Mouse (Mus musculus): ENCODE measurements at regions not wholly inside any gene's neighbourhood (a gene's known extent, or its start where the extent isn't known, plus 50 kb on each side); places are given as distances from the start of the nearest gene placed in this dataset.

DNA sequence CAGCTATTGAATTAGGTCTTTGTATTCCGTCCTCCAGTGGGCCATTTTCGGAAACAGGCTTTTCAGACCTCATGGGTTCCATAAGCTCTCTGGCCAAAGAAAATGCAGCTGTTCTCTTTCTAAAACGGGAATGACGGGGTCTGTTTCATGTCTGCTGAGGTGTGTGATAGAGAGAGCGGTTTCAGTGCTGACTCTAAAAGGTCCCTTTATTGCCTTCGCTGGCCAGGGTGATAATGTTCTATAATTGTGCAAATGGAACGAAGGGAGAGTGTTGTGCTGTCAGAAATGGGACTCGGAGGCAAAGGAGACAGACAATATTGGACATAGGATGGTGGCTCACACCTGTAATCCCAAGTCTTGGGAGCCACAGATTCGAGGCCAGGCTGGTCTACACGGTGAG is 53.5 kb upstream of the Osbpl8 start:
- DNase-seq (ENCODE audit: low spot score) = no peak

DNA sequence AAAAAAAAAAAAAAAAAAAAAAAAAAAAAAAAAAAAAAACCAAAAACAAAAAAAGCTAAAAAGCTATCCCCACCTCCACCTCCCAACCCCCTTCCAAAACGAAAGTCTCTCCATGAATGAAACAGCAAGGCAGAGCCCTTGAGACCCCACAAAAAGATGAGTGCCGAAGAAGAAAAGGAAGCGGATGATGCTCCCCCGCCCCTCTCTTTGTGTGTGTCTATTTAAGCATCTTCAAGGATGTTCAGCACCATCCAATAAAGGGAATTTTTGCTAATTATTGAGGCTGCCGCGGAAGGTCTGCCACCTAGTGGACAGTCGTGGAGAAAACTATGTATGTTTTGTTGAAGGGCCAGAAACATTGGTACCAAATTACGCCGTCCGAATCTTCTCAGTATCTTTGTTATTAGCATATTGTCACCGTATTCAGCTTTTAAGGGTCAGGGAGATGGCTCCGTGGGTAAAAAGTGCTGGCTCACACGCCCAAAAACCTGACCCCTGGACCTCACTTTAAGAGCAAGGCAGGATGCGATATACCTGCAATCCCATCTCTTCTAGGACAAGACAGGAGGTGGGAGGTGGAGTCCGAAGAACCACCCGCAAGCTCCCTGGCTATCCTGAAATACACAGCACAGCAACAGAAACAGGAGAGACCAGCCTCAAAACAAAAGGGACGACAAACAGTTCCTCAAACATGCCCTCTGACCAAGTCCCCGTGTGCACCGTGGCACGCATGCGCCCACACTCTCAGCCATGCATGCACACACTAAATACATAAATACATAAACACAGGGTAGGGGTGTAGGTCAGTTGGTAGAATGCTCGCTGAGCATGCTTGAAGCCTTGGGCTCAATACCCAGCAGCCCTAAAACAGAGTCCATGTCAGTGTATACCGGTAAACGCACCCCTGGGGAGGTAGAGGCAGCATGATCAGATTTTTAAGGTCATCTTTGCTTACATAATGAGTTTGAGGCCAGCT is 55.6 kb upstream of the Osbpl8 start:
- DNase-seq (ENCODE audit: low spot score) = peak; percentile 62

DNA sequence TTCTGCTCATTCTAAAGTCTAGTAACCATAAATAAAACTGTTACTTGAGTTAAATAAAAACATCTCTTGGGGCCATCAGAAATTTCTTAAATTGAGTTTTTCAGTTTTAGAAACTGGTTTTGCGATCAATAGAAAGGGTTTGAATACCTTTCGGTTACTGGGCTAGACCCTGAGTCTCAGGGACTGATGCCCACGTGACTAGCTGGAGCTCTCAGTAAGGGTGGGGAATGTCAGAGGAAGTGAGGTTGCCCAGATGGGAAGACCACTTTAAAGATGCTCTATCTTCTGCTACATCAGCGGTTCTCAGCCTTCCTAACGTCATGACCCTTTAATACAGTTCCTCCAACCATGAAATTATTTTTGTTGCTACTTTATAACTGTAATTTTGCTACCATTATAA is 56.7 kb upstream of the Osbpl8 start:
- DNase-seq (ENCODE audit: low spot score) = no peak

DNA sequence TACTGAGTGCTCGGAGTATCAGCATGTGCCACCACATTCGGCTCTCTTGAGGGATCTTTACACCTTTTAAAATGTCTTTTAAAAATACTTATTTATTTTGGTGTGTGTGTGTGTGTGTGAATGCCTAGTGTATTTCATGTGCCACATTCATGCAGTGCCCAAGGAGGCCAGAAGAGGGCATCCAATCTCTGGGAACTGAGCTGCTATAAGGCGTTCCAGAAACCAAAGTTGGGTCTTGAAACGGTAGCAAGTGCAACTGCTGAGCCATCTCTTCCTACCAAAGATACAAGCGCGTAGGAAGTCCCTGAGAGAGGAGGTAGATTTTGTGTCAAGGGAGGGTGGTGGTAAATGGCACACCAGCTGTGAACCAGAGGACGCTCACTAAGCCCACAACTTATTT is 57.2 kb upstream of the Osbpl8 start:
- DNase-seq (ENCODE audit: low spot score) = peak; percentile 84

DNA sequence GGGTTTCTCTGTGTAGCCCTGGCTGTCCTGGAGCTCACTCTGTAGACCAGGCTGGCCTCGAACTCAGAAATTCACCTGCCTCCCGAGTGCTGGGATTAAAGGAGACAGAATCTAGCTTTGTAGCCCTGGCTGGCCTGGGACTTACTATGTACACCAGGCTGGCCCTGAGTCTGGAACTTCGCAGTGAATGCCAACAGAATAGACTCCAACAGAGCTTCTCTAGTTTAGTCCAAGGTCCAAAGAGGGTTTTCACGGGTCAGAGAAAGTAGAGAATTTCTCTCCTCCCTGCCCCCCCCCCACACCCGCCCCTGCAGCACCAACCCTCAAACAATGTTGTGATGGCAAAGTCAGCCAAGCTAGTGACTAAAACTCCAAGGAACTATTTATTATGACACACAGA is 58.1 kb upstream of the Osbpl8 start:
- DNase-seq (ENCODE audit: low spot score) = no peak

DNA sequence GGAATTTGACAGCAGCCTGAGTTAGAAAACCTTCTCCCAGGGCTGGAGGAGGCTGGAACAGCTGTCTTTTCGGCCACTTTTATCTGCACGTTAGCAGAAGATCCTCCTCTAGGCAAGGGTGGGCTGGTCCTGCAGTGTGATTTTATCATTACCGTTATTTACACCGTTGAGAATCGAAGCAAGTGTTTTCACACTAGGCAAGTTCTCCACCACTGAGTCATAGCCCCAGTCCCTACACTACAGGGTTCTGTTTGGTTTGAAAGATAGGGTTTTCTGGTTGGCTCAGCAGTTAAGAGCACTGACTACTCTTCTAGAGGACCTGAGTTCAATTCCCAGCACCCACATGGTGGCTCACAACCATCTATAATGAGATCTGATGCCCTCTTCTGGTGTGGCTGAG is 58.9 kb upstream of the Osbpl8 start:
- DNase-seq (ENCODE audit: low spot score) = no peak

DNA sequence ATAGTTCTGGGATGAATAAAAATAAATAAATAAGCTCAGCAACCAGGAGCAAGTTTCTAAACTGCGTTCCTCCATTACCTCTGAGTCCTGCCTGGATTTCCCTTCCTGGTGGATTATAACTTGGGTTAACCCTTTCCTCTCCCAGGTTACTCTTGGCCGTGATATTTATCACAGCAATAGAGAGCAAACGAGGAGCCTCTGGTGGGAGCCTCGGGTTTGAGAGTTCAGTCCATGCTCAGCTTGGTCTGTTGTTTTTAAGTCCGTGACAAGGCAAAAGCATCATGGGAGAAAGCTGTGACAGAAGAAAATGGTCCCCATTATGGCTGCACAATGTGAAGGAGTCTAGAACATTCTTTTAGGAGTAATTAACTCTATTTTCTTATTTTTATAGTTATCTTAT is 61.0 kb upstream of the Osbpl8 start:
- no peak for DNase-seq (ENCODE audit: low spot score)

DNA sequence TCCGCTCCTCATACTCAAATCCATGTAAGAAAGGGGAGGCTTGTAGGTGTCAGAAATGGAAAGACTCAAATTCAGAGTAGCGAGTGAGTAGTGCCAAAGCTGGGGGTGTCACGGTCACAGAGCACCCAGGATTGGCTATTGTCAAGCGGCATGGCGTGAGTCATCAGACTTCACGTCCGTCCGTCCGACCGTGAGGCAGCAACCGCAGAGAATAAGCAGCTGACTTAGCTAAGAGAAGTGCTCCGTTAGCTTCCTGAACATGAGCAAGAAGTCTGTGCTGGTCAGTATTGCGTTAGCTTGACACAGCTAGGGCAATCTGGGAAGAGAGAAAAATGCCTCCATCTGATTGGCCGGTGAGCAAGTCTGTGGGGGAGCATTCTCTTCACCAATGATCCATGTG is 61.5 kb upstream of the Osbpl8 start:
- peak; percentile 8 for DNase-seq (ENCODE audit: low spot score)

DNA sequence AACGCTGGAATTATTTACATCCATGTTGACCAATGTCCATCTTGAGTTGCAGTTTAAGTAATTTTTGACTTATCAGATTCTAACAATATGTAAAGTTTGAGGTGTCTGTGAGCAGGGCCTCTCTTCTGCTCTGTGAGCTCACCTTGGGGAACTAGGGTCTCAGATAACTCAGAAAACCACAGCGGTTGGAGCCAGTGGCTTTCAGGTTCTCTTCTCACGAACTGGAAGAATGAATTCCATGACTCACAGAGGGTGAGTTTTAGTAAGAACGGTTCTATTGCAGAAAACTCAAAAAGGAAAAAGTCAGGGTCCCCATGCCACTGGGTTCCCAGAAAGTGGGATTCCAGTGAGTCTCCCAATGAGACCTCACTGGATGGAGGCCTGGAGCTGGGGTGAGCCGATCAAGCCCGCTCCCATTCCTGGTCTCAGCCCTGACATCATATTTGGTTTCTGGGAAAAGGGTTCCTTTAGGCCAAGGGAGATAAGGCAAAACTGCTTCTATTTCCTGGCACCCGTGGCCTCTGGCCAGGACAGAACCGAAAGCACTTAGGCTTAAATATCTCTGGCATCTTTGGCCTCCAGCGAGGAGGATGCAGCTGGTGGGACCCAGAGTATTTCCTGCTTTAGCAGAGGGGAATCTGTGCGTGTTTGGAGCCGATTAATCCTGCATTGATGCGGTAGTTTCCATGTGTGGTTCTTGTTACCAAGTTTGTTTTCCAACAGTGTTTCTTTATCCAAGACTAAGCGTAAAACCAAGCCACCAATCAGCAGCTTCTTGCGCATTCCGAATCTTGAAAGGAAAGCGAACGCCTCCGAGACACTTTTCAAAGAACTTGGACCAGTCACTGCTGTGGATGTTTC is 62.4 kb upstream of the Osbpl8 start:
- peak; percentile 27 for DNase-seq (ENCODE audit: low spot score)

DNA sequence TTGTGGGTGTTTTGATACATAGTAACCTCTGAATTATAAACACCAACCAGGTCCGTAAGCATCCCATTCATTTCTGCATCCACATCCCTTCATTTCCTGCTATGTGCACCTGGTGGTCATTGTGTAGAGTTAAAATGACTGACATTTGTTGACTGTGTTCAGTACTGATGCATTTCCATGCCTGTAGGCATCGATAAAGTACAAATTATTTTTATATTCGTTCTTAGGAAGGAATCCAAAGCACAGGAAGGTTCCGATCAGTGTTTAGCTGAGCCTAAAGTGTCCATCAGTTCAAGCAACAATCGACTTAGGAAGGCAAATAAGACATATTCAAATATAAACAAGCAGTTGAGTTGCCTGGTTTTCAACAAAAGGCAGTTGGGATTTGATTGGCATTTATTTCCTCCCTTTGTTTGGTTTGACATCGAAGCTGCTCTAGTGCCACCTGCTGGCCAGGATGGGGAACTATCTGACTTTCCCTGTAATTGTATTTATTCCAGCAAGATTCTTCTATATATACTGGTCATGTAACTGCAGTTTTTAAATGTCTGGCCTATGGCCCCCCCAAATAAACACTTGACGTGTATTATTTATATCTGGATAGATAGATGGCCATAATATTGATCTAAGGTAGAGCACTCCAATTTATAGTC is 64.6 kb upstream of the Osbpl8 start:
- DNase-seq (ENCODE audit: low spot score) = peak; percentile 78

DNA sequence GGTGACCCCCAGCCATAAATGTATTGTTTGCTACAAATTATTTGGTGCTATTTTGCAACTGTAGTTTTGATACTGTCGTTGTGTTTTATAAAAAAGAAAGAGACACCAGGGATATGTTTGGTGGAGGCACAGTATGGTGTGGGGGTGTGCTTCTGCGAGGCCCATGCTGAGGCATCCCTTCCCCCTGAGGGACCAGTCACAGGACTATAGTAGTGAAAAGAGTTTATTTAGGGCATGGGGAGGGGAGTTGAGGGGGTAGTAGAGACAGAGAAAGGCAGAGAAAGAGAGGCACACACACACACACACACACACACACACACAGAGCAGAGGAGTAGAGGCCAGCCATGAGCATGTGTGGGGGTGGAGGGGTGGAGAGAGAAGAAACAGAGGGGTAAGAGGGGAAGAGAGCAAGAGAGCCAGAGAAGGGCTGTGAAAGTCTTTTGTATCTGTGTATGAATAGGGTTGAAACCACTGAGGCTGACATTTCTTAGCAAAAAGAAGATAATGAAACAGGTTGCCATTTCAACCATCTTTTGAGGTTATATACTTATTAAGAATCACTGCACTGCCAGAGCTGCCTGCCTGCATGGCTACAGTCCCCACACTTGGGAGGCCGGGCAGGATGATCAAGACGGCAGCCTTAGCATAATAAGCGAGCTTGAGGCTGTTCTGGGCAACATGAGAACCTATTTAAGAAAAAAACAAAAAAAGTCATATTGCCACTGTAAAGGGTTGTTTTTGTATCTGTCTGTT is 65.3 kb upstream of the Osbpl8 start:
- no peak for DNase-seq (ENCODE audit: low spot score)

DNA sequence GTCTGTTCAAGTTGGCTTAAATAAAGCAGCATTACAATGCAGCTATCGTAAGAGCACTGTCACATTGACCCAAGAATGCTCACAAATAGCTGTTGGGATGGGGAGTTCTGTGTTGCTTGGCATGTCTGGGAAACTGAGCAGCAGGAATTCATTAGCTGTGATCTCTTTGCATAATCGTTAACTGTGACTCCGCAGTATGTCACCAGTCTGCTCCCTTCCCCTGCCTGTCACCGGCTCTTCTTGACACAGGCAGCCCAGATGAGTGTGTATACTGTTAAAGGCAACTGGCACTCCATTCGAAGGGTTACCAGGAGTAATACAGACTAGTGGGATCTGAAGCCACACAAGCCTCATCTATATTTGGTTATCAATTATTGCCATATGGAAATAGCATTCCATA is 67.3 kb upstream of the Osbpl8 start:
- no peak for DNase-seq (ENCODE audit: low spot score)

DNA sequence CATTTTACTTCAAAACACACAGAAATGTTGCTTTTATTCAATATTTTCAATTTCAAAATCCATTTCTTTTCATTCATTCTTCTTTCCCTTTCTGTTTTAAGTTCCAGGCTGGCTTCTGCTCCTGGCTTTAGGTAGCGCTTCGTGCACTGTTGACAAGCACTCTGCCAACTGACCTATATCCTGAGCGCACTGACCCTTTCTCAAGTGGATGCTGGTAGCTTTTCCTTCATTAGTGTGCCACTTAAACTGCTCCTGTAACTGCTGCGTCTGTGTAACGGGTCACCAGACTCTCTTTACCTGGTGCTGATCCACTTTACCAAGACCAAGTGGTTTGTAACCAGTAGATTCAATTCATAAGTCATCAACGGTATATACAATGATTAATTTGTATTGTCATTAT is 67.7 kb upstream of the Osbpl8 start:
- DNase-seq (ENCODE audit: low spot score) = no peak

DNA sequence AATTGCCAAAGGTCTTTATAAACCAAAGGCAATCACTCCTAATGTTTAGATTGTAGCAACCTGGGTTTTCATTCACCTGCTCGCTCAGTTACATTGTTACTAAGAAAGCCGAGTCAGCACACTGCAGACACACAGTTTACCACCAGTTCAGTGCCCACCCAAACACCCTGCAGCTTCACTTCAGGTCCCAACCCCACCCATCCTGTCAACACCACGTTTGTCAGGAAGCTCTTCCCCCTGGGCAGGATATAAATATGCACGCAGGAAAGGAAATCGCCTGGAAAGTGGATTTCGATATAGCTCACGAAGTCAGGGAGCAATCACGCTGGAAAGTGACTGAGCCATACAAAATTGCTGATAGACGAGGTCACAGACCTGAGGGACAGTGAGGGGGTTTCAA is 70.1 kb upstream of the Osbpl8 start:
- DNase-seq (ENCODE audit: low spot score) = no peak

DNA sequence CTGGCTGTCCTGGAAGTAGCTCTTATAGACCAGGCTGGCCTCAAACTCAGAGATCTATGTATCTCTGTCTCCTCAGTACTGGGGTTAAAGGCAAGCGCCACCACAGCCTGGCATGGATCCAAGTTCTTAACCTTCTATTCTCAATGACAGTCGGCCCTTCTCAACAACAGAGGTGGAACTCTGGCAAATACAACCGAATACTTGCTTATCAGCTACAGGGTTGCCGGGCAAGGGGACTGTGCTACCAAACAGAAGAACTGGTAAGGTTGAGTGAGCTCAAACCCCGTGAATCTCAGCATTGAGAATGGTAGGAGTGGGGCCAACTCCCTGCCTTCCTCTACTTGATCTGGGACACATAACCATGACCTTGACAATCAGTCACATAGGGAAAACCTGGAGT is 75.2 kb upstream of the Osbpl8 start:
- DNase-seq (ENCODE audit: low spot score) = no peak

DNA sequence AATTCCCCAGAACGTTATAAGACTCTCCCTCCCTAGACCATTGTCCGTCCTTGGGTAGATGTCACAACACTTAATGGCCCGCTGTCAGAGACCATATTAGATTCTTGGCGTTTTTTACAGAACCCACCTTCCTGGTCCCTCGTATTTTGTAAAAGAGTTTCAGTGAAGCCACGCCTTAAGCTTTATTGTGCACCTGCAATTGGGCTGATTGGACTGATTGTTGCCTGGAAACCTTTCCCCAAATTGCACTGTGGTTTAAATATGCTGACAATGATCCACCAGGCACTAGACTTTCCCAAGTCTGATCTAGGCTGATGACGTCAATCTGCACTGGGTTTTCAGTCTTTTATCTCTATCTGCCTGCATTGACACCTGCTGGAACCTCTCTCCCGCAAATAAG is 75.6 kb upstream of the Zdhhc17 start:
- DNase-seq (ENCODE audit: low spot score) = peak; percentile 66

DNA sequence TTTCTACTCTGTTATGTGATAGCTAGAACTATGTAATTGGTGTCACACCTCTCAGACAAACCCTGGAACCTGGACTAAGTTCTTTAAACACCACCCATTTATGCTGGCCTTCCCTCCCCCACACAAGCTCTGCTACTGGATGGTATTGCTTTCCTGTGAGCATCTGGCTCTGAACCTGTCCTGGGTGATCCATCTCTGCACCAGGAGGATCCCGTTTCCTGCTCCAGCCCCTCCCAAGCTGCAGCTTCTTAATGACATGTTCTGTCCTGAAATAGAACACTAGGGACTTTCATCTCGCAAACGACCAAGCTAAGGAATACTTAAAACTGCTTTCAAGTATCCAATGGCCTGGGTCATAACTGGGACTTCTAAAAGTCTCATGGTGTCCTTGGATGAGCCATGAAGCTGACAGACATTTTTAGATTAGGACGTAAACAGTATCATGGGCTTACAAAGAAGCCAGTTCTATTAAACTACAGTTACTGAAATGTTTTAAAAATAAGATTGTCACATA is 74.4 kb upstream of the Zdhhc17 start:
- DNase-seq (ENCODE audit: low spot score) = no peak

DNA sequence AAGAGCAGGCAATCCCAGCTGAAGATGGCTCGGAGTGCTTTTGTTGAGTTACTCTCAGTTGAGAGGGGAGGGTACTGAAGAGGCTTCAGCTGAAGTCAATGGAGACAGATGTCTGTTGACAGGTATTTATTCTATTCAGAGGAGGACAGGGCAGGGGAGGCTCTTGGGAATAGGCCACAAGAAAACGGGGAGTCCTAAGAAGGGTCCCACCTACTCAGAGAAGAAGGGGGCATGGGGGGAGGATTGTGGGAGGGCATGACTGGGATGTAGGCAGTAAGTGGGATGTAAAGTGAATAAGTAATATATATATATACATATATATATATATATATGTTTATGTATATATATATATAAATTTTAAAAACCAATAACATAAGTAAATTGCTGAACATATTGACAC is 73.9 kb upstream of the Zdhhc17 start:
- DNase-seq (ENCODE audit: low spot score) = no peak

DNA sequence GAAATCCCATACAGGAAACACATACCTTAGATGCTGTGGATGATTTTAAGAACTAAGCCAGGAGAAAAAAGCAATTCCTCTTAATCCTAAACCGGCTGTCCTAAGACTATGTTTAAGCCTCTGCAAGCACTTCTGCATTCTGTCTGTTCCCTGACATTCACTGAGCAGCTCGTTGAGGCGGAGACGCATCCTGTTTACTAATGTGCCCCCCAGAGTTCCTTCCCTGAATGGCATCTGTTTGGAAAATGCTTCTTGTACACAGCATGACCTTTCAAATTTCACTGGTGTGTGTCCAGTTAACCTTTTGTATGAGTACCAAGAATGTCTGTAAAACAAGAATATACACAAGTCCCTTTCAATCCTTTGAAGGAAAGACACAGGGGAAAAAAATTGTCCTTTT is 73.4 kb upstream of the Zdhhc17 start:
- peak; percentile 9 for DNase-seq (ENCODE audit: low spot score)

DNA sequence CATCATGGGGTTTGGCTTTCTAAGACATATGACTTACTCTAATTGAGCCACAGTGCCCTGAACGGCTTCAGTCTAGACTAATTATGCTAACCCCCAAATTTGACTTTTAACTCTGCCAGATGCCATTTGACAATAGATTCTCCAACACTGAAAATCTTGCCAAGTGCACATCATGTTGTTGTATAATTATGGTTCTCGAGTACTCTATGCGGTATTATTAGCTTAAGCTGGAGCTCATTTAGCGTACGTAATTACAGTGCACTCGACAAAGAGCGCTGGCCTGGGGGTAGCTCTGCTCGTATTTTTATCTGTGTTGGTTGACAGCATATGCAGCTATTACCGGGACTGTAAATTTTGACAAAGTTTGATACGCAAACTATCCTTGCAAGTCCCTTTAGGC is 70.4 kb upstream of the Zdhhc17 start:
- no peak for DNase-seq (ENCODE audit: low spot score)

DNA sequence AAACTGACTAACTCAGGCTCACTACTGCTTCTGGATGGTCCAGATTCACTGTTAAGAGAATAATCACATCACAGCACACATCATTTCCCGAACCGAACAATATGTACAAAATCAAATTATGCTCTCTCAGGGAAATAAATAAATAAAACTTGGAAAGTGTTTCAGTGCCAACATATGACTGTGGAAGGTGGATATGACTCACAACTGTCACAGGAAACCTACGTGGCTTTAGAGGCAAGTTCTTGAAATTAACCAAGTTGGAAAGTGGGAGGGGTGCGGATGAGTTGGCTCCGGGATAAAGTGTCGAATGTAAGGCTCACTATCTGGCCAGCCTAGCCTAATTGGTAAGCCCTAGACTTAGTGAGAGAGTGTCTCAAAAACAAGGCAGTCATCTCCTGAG is 69.1 kb upstream of the Zdhhc17 start:
- no peak for DNase-seq (ENCODE audit: low spot score)
